Mouse (Mus musculus): ENCODE measurements around the gene 7420426K07Rik.

Gene 7420426K07Rik

DNA sequence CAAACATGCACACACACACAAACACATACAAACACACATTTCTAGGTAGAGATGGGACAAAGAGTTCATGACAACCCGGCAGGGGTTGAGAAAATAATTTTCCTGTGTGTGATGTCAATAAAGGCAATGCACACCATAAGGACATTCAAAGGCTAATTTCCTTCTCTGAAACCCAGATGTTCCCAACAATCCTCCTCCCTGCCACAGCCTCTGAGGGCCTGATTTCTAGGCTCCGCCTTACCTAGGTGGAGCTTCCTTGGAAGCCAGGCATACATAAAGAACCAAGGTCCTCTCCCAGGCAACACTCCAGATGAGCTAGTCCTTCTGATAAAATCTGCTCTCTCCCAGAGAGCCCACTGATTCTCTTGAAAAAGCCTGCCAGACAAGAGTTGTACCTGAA, at the start of gene 7420426K07Rik:
Gene 7420426K07Rik, plus strand, starts transcription at position 301 of the 400 bp plus-strand sequence.
- DNase-seq (ENCODE audit: low read depth): no peak

DNA sequence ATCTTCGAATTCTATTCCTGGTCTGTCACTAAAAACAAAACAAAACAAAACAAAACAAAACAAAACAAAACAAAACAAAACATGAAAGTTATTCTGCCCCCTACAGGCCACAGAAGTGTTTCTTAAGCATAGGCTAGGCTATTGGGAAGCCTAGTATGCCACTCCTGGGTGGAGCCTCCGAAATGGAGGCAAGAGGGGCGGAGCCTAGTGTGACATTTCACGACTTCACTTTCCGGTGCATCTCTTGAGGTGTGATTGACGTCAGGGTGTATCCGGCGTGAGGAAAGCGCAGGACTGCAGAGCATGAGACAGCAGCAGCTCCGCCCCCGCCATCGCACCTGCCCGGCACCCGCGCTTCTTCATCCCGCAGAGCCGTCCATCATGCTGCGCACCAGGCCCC, 46.7 kb upstream of the 7420426K07Rik start, which contains the start of gene Prr23a2:
Gene Prr23a2, plus strand, starts transcription at position 285 of the 400 bp plus-strand sequence.
- DNase-seq (ENCODE audit: low read depth): no peak

DNA sequence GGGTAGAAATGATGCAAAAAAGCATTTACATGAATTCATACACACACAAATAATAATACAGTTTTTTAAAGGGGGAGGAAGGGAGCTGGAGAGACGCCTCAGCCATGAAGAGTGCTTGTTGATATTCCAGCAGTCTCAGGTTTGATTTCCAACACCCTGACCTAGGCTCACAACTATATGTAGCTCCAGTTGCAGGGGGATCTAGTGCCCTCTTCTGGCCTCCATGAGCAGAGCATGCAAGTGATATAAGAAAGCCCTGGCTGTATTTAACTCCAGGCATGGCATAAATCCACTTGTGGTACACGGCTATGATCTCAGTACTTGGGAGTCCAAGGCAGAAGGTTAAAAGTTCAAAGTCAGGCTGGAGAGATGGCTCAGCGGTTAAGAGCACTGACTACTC, 39.5 kb upstream of the 7420426K07Rik start:
- DNase-seq (ENCODE audit: low read depth): no peak

DNA sequence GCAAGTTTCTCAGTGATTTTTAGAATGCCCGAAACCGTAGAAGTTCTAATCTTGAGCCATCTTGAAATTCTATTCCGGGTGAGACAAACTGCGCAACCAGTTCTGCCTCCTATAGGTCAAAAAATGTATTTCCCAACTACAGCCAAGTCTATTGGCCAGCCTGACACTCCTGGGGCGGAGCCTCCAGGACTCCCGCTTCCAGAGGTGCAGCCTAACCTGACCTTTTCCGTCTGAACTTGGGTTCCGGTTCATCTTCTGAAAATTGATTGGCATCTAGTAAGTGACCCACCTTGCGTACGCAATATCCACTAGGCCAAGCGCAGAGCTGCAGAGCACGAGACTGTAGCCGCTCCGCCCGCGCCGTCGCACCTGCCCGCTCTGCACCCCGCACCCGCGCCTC, 38.3 kb upstream of the 7420426K07Rik start, which contains the start of gene Prr23a3:
Gene Prr23a3, plus strand, starts transcription at position 197 of the 400 bp plus-strand sequence.
- DNase-seq (ENCODE audit: low read depth): no peak

DNA sequence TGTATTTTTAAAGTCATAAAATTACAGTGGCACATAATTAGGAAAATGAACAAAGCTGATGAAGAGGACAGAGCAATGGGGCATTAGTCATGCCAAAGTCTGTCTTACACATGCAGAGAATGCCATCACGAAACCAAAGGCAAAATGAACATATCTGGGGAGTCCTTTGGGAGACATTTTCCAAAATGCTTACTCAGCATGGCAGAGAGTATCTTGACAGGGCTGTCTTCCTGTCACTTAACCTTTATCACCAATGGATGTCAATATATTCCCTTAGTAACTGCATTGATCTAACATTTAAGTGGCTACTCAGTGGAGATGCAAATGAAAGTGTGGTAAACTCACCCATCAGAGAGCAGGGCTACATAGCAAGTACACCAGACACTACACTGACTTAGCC, 1.4 kb upstream of the 7420426K07Rik start:
- DNase-seq (ENCODE audit: low read depth): no peak

DNA sequence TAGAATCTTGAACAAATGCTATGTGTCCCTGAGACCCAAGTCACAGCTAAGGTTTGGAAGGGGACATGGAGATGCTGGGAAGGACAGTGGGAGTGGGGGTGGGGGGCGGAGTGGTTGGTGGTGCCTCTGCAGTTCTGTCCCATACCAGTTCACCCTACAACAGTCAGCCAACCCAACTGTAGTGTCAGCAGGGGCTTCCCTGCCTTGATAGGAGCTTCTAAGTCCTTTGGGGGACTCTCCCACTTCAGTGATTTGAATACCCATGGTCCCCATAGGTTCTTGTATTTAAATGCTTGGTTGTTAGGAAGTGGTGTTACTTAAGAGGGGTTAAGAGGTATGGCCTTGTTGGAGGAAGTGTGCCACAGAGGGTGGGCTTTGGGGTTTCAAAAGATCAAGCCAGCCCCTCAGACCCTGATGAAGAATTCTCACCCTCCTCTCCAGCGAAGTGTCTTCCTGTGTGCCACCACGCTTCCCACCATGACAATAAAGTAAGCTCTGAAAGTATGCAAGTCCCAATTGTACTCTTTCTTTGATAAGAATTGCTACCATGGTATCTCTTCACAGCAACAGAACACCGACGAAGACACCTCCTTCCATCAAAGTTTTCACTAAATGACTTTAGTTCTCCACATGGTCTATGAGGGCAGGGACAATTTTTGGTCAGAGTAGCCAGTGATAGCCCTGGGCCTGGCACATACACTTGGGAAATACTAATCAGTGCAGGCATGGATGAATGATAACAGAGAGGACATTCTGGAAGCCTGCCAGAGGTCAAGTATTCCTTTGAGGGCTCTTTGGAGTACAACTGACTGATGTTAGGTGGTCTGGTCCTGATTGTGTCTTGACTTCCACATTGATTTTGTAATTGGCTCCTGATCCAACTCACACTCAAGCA, 18.0 kb downstream of the 7420426K07Rik start:
- no peak for DNase-seq (ENCODE audit: low read depth)

DNA sequence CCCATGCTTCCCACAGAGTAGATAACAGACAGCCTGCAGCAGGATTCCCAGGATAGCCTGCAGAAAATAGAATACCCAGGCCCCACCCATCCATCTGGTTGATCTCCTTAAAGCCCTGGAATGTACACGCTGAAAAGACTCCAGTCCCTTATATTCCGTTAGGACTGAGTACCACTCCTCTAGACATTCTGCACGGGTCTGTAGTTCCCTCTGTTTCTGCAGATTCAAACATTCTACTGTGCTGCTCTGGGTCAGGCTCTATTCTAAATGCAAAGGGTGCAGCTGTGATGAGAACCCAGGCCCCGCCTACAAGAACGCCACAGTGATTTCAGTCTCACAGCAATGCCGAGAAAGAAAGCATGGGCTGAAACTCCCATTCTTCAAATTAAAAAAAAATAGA, 20.2 kb downstream of the 7420426K07Rik start:
- no peak for DNase-seq (ENCODE audit: low read depth)

DNA sequence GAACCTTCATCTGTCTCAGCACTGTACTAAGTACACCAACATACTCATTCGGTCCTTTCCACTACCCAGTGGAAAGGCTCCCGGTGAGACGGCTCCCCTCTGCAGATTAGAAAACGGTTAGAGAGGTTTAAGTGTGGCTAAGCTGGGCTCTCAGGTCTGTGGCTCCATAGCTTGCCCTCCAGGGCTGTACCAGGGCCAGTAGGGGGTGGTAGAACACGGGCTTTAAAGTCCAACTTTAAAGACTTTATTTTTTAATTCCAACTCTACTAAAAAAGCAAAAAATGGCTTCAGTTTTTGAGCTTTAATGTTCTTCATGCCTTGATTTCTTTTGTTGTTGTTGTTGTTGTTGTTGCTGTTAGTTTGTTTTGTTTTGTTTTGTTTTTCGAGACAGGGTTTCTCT, 21.3 kb downstream of the 7420426K07Rik start:
- no peak for DNase-seq (ENCODE audit: low read depth)

DNA sequence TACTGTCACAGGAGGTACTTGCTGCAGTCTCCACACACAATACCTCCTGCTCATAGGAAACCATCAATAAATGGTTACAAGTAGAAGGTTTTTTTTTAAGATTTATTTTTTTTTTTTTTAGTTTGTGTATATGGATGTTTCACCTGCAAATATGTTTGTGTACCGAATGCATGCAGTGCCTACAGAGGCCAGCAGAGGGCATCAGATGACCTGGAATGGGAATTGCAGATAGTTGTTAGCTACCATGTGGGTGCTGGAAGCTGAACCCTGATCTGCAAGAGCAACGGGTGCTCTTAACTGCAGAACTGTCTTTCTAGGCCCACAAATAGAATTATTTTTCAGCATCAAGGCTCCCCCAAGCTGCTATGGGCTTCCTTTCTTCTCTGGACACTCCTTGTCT, 26.6 kb downstream of the 7420426K07Rik start:
- no peak for DNase-seq (ENCODE audit: low read depth)

DNA sequence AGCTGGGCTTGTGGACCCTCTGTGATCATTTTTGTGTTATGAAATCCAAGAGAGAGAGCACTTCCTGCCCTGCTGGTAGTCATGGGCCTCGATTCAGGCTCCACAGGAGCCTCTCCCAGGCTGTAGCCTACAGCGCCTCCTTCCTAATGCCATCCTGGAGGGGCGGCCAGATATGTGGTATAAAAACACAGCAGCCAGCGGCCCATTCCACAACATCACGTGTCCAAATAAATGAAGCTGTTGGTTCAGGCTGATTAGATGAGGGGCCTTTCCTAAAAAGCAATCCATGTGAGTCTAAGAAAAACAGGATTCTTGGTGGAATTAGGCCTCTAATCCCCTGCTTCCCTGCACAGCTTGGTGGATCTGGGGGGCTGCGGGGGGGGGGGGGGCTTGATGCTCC, 30.0 kb downstream of the 7420426K07Rik start:
- DNase-seq (ENCODE audit: low read depth): no peak

DNA sequence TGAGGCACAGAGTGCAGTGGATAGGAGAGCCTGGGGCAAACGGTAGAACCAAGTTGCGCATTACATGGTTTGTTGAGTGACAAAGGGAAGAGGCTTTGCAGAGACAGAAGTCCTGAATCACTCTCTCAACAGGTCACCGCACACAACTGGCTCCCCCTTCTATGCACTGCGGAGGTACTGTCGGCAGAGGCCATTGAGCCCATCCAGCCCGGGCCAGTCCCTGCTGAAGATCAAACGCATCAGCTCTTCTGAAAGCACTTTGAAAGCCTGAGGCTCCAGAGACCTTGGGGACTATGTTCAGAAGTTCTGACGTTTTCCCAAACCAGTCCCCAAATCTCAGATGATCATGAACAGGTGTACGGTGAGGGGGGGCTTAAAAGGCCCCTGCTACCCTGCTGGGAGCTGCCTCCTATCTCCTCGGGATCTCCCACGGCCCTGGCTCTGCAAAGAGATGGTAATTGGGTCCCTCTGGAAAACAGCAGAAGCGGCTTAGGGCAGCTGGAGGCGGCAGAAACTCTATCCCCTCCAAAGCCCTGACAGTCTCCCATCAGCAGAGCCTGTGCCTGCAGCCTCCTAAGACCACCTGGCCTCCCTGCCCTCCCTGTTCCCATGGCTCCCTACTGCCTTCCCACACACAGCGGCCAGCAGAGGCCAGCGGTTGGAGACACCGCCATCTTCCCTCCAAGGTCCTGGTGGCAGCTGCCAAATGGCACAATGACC, 32.4 kb downstream of the 7420426K07Rik start:
- DNase-seq (ENCODE audit: low read depth): no peak

DNA sequence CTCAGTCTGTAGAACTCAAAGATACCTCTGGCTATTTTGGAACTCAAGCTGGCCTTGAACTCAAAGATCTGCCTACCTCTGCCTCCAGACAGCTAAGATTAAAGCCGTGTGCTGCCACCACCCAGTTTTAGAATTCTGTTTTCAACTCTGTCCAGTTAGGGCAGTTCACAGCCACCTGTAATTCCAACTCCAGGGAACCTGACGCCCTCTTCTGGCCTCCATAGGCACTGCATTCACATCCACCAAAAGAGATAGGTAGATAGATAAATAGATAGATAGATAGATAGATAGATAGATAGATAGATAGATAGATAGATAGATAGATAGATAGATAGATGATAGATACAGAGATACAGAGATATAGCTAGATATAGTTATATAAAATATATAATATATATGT, 36.4 kb downstream of the 7420426K07Rik start:
- no peak for DNase-seq (ENCODE audit: low read depth)

DNA sequence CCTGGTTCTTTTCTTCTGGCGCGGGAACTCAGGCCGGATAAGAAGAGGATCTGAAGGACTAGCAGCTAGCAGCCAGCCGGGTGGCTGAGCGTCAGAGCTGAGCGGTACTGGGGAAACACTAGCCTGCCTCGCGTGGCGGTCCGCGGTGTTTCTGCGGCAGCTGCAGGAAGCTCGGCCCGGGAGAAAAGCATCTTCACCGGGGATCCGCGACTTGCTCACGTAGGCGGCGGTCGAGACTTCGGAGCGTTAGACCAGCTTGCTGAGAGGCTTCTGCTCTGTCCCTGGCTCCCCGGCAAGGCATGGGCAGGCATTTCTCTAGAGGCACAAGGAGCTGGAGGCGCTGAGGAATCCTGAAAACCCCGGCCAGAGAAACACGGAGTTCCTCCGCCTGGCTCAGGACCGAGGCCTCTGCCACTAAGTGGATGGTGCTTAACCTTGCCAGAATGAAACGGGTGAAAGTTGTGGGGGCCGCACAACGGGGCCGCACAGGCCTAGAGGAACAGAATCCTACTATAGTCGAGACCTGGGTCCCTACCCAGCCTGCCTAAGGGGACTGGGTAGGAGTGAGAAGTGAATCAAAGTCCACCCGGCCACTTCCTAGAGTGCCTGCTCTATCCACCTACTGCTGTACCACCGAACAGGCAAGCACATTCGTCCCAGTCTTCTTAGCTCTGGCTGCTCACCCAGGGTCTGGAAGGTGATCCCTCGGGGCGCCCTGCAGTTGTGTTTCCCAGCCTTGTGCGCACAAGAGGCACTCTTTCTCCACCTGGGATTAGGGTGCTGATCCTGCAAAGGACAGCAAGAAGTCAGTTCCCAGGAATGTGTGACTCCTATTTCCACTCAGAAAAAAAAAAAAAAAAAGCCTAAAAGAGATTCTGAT, 49.5 kb downstream of the 7420426K07Rik start:
- DNase-seq (ENCODE audit: low read depth): no peak

DNA sequence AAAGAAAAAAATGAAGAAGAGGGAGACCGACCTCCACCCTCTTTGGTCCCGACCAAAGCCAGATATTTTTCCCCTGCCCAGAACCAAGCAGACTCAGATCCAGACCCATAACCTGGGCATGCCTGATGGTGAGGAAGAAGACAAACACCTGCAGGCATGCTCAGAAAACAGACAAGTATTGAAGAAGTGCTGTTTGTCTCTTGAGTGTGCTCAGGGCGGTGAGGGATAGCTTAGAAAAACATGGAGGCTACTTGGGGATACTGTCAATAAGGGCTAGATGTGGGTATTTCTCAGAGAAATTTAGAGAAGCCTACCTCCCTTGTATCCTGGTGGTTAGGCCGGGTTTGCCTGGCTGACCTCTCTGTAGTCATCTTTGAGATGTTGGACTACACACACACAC, 50.4 kb downstream of the 7420426K07Rik start:
- no peak for DNase-seq (ENCODE audit: low read depth)

DNA sequence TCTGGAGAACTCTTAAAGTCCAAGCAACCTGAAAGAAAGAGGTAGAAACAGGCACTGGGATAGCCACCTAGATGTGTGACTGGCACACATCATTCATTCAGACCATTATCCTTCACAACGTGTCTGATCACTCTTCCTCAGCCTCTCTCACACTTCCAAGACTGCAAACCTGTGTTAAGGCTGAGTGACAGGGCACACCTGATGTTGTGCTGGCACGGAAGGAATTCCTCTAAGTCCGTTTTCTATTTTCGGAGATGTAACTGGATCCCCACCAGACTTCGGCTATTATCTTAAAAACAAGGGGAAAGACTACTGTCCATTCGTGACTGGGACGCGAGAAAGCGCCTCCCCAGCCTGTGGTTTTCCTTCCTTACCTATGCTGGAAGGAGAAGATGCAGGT, 50.9 kb downstream of the 7420426K07Rik start:
- DNase-seq (ENCODE audit: low read depth): no peak
